Comparison of ENCODE assay signal across 20 mouse cellular contexts in genomic region chr15:67037647-67038046, GRCm38 (mm10).
A peak's percentile ranks its signal among the peaks of the same experiment; 100 is the strongest.
DNase-seq lines count a peak whose midpoint lies in the region; ATAC-seq lines count a peak whose summit lies in the region.
"Had no signal": no experiment of that assay in that cellular context is flagged by ENCODE, and none has a peak within 500 bp of the region (broad histone marks: within the 10 kb centered on the region; RNA-seq: fewer than 3 reads in every experiment).

No protein-coding gene starts in this region.

- no peaks in the 10 kb centered on the region for H3K9me3 ChIP-seq in midbrain, embryonic 16.5 days (replicated peaks; ENCODE audit: control insufficient read depth, low read length, poor library complexity, severe bottlenecking)
- H3K9me3 ChIP-seq: forebrain, embryonic 10.5 days; hindbrain, embryonic 12.5 days; hindbrain, embryonic 15.5 days had no signal

- no peaks in the 10 kb centered on the region for H3K4me1 ChIP-seq in midbrain, embryonic 16.5 days (ENCODE audit: control insufficient read depth, insufficient read depth, low read length)

- 90% methylated on average over 4 of the region's 4 CpGs for WGBS in midbrain, embryonic 16.5 days

- H3K4me3 ChIP-seq in midbrain, embryonic 16.5 days (ENCODE audit: low read depth, low read length) = no peak overlapping the region
- H3K4me3 ChIP-seq: forebrain, embryonic 10.5 days; heart, adult 2 months; hindbrain, embryonic 12.5 days; hindbrain, embryonic 15.5 days had no signal

- no peak overlapping the region for H3K27ac ChIP-seq in midbrain, embryonic 16.5 days (ENCODE audit: low read length)
- H3K27ac ChIP-seq: forebrain, embryonic 10.5 days; heart, adult 2 months; hindbrain, embryonic 12.5 days; hindbrain, embryonic 15.5 days had no signal

- DNase-seq in 416B (ENCODE audit: low read depth) = peak; percentile 88
- no peak for DNase-seq in embryo, embryonic 11 days
- no peak for DNase-seq in embryo, embryonic 9.5 days (ENCODE audit: extremely low spot score)
- DNase-seq: adrenal gland, adult 8-10 months; adrenal gland, postnatal 25 days; cerebellum, adult 18-20 months; cerebellum, adult 9-10 months; cerebellum, postnatal 14 days; gastrocnemius, postnatal 25 days; heart, adult 2 months; kidney, adult 11 months had no signal

- no peaks in the 10 kb centered on the region for H3K36me3 ChIP-seq in midbrain, embryonic 16.5 days (ENCODE audit: control insufficient read depth, insufficient read depth, low read length)
- H3K36me3 ChIP-seq: forebrain, embryonic 10.5 days; hindbrain, embryonic 12.5 days; hindbrain, embryonic 15.5 days had no signal

- H3K27me3 ChIP-seq in midbrain, embryonic 16.5 days (ENCODE audit: control insufficient read depth, insufficient read depth, low read depth, low read length) = no peaks in the 10 kb centered on the region
- H3K27me3 ChIP-seq: hindbrain, embryonic 15.5 days had no signal

- H3K9ac ChIP-seq in midbrain, embryonic 16.5 days (ENCODE audit: low read depth, low read length) = no peak overlapping the region
- H3K9ac ChIP-seq: hindbrain, embryonic 12.5 days; hindbrain, embryonic 15.5 days had no signal

- ATAC-seq in granulocyte monocyte progenitor cell, adult 5-6 weeks (replicated peaks; ENCODE audit: poor library complexity, severe bottlenecking) = peak; percentile 66
- ATAC-seq in megakaryocyte progenitor cell, adult 5-6 weeks (replicated peaks; ENCODE audit: poor library complexity) = peak; percentile 57
- no peak for ATAC-seq in midbrain, embryonic 16.5 days
- ATAC-seq: activated CD4-positive, CD25-positive, alpha-beta regulatory T cell, adult 4 months; forebrain, embryonic 14.5 days had no signal

- no peak overlapping the region for H3K4me2 ChIP-seq in midbrain, embryonic 16.5 days (ENCODE audit: low read length)
- H3K4me2 ChIP-seq: heart, embryonic 11.5 days; hindbrain, embryonic 12.5 days; hindbrain, embryonic 15.5 days had no signal
